Mouse (Mus musculus) kidney, postnatal 10 days (tissue): ENCODE results near the gene Spns2.
"Not testable (repeated sequence)": the region's sequence is repeated elsewhere in the genome, so short reads cannot be mapped to it uniquely, and the experiment has no call there.

ENCODE experiments used
- DNase-seq: peaks from one replicate; pipeline ENCODE4 v3.0.0; 2021; ENCODE audit warnings: mixed read lengths

Spns2 gene

DNA sequence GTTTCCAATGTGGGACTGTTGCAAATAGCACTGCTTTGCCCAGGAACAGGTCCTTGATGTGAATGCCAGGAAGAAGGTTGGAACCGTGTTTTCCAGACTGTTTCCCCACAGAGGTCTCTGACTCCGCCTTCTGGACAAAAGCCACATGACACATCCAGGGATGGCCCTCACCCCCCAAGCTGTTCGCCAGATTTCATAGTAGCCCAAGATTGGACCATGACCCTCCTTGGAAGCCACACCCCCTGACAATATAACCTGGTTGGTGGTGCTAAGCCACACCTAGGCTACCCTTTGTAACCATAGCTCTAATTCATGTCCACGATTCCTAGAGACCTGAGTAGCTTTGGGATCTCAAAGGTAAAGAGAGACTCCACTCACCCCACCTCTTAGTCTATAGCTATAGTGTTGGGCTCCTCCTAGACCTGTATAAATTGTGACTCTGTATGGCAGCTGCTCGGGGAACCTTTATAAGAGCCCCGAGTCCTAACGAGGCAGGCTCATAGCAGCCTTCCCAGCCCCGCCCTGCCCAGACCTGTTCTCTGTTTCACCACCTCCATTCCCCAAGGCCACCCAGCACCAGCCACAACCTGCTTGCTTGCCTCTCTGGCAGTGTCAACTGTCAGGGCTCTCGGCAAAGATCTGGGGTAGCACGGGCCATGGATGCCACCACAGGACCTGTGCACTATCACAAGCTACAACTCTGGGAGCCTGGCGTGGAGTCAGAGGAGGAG lies 54.6 kb downstream of the Spns2 start, which contains the start of gene Ggt6:
Ggt6 (plus strand) TSS at position 564 of the 731 bp plus-strand sequence.
- DNase-seq, result peak; percentile 77

DNA sequence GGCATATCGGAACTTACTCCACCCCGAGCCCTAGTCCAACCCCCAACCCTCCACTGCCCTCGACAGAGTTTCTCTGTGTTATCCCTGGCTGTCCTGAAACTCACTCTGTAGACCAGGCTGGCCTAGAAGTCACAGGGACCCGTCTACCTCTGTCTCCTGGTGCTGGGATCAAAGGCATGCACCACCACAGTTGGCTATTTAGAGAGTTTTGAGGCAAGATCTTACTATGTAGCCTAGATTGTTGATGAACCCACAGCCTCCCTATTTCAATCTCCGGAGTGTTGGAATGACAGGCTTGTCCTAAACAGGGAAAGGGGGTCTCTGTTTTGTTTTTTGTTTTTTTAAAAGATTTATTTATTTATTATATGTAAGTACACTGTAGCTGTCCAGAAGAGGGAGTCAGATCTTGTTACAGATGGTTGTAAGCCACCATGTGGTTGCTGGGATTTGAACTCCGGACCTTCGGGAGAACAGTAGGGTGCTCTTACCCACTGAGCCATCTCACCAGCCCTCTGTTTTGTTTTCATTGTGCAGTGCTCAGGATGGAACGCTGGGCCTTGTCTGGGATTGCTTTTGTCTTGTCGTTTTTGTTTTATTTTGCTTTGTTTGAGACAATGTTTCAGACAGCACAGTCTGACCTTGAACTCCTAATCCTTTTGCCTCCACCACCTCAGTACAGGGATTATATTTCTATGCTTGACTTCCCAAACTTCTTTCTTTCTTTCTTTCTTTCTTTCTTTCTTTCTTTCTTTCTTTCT lies 59.2 kb downstream of the Spns2 start:
- DNase-seq, result not testable (repeated sequence)

DNA sequence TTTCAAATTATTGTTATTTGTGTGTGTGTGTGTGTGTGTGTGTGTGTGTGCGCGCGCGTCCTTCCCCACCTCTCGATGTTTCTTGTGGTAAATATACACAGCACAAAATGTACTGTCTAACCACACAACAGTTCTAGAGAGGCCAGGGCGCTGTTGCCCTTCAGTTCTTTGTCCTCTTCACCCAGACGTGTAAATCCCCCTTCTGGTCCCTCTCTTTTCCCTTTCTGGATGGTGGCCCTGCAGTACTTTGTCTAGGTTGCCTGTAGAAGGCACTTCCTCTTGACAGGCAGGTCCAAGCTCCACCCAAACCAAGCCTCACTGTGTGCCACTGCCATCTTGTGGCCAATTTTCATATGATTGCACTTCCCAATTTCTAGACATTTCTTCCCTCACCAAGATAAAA lies 60.4 kb downstream of the Spns2 start:
- DNase-seq, result peak; percentile 86

DNA sequence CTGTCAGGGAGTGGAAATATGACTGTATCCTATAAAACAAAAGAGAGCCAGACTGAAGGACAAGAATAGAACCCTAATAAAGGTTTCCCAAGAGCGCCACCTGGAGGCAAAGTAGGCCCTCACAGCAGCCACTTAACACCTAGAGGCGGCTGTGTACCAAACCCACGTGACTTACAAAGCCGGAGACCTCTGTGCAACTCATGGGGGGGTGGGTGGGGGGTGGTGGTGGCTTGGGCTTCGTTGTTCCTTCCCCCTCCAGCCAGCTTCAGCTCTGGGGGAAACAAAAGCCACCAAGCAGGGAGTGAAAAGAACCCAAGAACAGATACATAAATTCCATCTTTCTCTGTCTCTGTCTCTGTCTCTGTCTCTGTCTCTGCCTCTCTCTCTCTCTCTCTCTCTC lies 61.0 kb downstream of the Spns2 start:
- peak; percentile 93 for DNase-seq

DNA sequence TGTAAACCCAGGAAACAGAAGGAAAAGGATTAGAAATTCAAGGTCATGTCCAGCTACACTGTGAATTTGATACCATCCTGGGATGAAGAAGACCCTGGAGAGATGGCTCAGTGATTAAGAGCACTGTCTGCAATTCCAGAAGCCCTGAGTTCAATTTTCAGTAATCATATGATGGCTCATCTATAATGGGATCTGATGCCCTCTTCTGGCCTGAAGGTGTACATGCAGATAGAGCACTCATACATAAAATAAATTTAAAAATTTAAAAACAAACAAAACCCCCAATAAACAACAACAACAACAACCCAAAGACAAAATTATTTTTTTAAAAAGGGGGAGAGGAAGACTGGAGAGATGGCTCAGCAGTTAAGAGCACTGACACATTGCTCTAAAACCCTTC lies 62.8 kb downstream of the Spns2 start:
- no peak for DNase-seq

DNA sequence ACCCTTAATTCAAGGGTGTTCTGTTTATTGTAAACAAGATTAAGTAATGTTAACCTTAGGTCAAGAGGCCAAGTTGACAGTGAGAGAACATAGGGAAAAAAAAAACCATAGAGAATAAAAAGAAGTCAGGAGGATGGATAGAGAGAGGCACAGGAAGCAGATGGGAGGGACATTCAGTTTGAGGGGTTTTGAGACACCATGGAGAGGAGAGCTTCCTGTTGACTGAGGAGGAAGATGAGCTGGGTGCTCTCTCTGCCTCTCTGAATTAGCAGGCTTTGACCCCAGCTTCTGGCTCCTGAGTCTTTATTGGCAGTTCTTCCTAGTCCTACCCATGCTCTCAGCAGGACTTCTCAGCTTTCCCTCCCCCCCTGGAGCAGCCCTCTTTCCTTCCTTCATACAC lies 64.5 kb downstream of the Spns2 start:
- DNase-seq, result no peak

DNA sequence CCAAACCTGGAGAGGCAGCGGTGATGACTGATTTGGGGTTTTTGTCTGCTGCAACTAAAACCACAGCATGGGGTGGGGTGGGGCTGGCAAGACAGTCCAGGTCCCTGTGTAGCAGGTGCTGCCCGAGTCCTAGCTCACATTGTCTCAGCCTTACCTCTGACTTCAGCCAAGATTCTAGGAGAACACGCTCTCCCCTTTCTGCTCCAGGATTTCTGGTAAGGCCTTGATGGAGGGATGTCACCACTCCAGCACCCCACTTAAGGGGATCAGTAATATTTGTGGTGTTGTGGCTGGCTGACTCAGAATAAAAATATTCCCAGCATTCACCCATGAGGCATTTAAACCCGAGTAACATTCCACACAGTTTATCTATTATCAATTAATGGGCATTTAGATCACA lies 66.0 kb downstream of the Spns2 start:
- DNase-seq, result no peak

DNA sequence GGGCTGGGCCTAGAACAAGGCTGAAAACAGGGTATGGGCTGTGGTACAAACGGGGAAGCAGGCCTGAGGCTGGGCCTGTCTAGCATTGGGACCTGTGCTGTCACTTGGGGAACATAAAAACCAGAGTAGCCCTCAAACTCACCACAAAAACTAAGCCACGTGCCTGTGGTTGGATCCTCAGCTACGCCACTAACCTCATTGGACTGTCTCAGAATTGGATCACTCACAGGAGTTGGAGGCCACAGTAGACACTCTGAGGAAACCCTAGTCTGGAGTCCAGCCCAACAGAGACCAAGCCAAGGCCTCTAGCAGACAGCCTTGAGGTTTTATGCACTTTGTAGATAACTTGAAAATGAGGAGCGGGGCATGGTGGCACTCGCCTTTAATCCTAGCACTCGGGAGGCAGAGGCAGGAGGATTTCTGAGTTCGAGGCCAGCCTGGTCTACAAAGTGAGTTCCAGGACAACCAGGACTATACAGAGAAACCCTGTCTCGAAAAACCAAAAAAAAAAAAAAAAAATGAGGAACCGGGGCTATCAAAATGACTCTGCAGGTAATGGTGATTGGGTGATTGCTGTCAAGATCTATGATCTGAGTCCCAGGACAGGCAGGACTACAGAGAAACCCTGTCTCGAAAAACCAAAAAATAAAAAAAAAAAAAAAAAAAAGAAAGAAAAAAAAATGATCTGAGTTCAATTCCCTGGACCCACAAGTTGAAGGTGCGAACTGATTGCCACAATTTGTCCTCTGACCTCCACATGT lies 68.0 kb downstream of the Spns2 start:
- DNase-seq, result no peak

DNA sequence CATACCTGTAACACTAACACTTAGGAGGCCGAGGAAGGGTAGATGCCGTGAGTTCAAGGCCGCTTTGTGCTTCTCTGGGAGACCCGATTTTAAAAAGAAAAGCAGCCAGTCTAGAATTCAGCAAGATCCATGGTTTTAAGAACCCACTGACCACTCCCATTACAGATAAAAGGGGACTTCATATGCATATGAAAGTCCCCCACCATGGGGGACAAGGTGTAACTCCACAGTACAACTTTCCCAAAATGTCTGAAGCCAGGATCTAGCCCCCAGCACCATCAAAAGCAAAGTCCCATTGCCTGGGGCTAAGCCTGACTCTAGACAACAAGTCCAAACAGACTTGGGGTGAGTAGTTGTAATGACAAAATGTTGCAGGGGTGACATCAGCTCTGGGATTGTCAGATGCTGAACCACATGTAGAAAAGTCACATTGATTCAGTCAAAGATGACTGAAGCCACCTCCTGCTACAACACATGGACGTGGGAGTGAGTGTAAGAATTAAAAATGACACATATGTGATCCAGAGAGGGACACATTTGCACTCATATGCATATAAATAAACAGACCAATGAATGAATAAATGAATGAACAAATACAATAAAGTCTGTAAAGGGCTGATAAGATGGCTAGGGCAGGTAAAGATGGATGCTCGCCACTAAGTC lies 69.1 kb downstream of the Spns2 start:
- DNase-seq, result no peak

DNA sequence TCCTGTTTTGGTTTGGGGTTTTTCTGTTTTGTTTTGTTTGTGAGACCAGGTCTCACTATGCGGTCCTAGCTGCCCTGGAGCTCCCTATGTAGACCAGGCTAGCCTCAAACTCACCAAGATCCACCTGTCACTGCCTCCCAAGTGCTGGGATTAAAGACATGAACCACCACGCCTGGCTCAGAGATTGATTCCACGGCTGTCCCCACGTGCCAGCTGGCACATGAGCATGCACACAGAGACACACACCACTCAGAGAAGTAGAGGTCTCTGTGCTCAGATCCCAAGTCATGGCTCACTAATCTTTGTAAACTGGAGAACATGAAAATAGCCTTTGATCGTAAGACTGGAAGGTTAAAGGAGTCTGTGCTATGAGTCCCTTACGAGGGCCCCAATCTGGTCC lies 70.7 kb downstream of the Spns2 start:
- DNase-seq, result no peak

DNA sequence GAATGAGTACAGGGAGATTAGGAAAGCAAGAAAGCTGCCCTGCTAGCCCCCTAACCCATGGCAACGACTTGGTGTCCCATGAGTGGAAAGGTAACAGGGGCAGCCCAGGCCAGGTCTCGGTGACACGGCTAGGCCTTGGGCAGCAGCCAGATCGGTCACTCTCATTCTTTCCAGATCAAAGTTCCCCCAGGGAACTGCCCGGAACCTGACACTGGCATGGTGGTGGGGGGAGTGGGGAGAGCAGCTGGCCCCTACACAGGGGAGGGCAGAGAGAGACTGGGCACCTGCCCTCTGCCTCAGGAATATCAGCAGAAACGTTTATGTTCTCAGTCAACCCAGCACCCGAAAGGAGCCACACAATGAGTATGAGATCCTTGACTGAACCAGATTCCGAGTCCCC lies 71.5 kb downstream of the Spns2 start:
- DNase-seq, result peak; percentile 79

DNA sequence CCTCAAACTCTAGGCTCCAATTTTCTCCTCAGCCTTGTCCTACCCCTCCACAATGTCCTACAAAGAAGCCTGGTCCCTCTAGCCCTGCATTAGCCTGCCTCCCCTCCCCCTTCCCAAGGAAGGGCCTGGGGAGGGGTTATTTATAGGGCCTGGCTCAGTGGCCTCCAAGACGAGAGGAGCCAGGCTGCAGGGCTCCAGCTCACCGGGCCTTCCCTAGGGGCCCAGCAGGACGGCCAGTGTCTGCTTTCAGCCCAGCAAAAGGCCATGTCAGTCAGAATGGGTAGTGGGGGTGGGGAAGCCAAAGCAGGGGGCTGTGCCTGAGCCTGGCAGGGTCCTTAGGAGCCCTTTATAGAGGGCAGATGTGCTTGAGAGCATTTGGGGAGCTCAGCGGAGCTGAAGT lies 72.3 kb downstream of the Spns2 start:
- no peak for DNase-seq

DNA sequence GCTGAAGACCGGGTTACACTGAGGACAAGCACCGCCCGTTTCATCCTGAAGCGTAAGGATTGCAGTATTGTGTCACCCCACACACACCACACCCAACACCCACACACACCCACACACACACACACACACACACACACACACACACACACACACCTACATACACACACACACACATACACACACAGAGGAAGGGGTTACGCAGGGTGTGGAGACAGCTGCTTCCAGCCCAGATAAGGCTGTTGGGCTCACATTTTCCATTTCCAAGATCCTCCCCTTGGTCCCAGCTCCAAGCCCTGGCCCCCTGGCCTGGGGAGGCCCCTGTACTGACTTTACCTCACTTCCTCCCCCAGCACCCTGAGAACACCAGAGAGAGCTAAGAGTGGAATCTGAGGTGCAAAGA lies 73.0 kb downstream of the Spns2 start:
- no peak for DNase-seq

DNA sequence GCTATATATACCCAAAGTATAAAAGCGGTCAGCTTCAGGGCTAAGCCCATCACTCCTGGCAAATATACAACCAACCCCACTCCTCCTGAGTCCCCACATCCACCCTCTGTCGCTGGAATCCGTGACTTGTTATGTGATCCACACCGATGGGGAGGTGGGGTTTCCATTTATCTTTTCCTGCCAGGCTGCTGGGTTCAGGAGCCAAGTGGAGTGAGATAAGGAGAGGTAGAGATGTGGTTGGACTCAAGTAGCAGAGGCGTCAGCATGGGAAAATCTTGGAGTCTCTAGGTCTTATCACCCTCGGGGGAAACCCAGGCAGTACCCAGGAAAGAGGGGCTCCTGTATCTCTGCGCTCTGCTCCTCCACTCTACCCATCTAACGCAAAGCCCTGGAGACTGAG lies 74.5 kb downstream of the Spns2 start:
- no peak for DNase-seq

DNA sequence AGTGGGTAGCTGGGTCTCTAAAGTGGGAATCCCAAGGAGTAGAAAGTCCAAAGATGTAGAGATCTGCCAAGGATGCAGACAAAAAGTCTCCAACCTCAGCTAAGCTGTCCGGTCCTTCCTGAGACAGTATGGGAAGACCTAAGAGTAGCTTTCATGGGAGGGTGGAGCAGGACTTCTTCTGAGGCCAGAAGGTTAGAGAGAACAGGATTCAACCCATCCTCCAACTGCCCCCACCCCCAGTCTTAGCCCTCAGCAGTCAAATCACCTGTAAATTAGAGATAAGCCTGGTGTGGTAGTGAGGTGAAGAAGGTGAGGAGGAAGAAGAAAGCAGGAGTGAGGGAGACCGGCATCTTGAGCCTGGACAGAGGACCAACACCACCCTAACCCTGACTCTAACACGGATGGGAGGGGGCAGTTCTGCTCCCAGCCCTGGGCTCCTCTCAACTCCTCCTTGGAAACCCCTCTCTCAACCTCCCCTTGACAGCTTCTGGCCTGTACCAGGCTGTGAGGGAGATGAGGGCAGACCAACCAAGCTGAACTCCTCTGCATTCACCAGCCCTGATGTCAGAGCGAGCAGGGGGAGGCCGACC lies 76.0 kb downstream of the Spns2 start:
- no peak for DNase-seq

DNA sequence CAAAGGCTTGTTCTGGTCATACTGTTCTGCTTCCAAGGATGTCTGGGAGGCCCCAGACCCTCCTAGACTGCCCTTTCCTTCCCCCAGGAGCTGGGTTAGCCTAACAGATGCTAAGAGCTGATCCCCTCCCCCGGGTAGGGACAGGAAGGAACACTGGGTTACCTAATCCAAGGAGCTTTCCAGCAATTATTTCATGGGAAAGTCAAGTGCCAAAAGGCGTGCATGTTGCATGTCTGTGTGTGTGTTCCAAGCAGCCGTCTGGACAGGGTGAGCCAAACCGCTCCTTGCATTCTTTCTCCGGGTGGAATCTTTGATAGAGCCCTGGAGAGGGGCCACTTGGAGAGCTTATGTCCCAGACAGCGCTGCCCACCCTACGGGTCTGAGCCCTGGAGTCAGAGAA lies 76.7 kb downstream of the Spns2 start:
- no peak for DNase-seq

DNA sequence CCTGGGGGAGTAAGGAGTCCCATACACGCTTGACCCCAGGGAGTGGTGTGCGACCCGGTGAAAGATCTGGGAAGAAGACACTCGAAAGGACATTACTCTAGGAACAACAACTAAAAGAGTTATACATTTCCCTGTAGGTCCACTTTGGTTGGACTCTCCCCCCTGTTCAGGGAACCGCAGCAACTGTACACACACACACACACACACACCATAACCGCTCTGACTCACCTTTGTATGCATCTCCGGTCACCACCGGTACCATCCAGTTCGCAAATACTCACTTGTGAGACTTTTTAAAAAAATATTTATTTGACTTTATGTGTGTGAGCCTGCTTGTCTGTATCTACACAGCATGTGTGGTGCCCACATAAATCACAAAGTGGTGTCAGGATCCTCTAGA lies 77.8 kb downstream of the Spns2 start:
- peak; percentile 64 for DNase-seq

DNA sequence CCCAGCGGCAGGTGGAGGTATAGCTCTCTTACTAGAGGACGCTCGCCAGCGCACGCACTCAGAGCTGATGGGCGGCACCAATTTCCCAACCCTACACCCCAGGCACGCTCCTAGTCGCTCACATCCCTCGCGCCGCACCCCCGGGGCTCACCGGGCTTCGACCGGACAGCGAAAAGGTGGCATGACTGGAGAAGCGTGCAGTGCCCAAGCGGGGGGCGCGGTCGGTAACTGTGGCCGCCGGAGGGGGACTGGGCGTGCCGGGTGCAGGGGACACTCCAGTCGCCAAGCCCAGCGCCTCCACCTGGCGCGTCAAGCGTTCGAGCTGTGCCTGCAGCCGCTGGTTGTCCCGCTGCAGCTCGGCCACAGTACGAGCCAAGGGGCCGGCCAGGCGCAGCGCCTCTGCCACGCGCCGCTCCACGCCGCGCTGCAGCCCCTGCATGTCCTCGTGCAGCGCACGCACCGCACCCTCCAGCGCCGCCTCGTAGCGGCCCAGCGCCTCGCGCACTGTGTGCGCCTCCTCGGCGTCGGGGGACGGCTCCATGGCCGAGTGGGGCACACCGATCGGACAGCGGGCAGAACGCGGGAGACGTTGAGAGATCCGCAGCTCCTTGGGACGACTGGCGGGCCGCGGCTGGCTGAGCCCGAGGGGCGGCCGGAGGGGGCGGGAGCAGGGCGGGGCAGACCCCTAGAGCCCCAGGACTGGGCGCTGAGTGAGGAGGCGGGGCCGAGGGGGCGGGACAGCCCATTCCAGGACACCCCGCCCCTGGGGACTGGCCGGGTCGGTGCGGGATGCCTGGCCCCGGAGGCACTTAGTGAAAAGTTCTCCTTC lies 78.4 kb downstream of the Spns2 start, which contains the start of gene Smtnl2:
Smtnl2 (minus strand) TSS at position 621 of the 829 bp plus-strand sequence.
- DNase-seq, result peak; percentile 97

DNA sequence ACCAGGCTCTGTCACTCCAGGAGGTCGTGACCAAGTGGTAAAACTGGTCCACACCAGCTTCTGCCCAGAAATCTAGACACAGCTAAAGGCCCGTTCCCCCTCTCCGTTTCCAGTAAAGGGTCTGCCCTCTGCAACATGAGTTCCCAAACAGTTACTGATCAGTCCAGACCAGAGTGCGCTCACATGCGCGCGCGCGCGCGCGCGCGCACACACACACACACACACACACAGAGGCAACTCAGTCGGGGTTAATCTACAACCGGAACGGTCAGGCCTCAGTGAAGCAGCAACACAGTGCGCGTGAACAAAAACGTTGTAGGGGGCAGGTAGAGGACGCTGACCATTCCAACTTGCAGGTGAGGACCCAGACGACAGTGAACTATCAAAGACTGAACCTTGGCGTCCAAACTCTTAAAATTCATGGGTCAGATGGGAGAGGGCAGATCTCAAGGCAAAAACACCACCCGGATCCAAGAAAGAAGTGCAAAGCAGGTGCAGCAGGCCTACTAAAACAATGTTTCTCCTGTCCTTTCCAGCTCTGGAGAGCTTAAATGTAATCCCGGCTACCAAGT lies 79.1 kb downstream of the Spns2 start:
- peak; percentile 84 for DNase-seq

DNA sequence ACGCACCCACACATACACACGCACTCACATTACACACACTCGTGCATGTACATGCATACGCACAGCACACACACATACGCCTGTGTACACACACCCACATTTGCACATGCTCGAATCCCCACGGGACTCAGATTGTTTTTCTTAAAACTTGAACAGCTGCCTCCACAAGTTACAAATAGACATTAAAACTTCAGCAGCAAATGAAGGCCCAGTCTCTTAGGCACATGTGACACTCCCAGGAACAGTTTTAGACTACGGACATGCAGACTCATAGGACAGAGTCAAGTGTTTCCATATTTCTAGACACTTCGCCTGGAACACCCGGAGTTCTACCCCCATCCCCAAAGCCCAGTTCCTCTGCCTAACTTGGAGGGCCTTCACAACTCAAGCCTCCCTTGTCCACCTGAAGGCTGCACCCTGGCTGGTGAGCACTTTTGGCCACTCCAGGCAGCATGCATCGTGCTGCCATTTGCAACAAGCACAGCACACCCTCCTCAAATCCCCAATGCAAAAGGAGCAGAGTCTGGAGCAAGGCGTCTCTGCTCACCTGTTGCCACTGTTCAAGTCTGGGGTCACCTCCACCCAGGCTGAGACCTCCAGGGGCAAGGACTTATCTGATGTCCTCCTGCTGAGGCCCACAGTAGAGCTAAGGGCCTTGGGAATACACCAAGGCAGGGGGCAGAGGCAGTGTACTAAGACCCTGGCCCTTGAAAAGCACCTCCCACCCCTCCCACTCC lies 79.9 kb downstream of the Spns2 start:
- DNase-seq, result no peak
